Mouse (Mus musculus): ENCODE measurements around the gene Gm10642. TPM values are rescaled to one million over a fixed set of nuclear protein-coding genes. Genes with fewer than 3 reads are reported as not detected.

Gm10642 gene
- total RNA-seq, 2 experiments from 2014 or later, result 0.89 TPM; not detected in 1

Other genes with a start within 250 kb of the Gm10642 start
- gene Ccnb2, start 234.7 kb upstream of the Gm10642 start, total RNA-seq (2014; fragmentation: Nextera tagmentation), result 88.4 and 91.4 TPM in 2 replicates
- 61.3 and 72.5 TPM in 2 replicates for gene Ccnb2, start 234.7 kb upstream of the Gm10642 start, total RNA-seq (2017)
- 42.6 and 43.9 TPM in 2 replicates for gene Rnf111, start 152.5 kb upstream of the Gm10642 start, total RNA-seq (2014; fragmentation: Nextera tagmentation)
- gene Rnf111, start 152.5 kb upstream of the Gm10642 start, total RNA-seq (2017), result 17.6 and 26.4 TPM in 2 replicates
- 95.7 and 102 TPM in 2 replicates for gene Sltm, start 113.5 kb upstream of the Gm10642 start, total RNA-seq (2014; fragmentation: Nextera tagmentation)
- 122 and 145 TPM in 2 replicates for gene Sltm, start 113.5 kb upstream of the Gm10642 start, total RNA-seq (2017)
- 13.0 and 13.6 TPM in 2 replicates for gene Mindy2, start 923 bp downstream of the Gm10642 start, total RNA-seq (2014; fragmentation: Nextera tagmentation)
- 14.2 and 16.0 TPM in 2 replicates for gene Mindy2, start 923 bp downstream of the Gm10642 start, total RNA-seq (2017)
- gene Adam10, start 22.7 kb downstream of the Gm10642 start, total RNA-seq (2014; fragmentation: Nextera tagmentation), result 88.3 and 96.4 TPM in 2 replicates
- gene Adam10, start 22.7 kb downstream of the Gm10642 start, total RNA-seq (2017), result 56.0 and 79.3 TPM in 2 replicates

Data from megakaryocyte-erythroid progenitor cell, adult 5-6 weeks (primary cell).